Mouse (Mus musculus) lung, postnatal 0 days (tissue): Measurements from ENCODE around the gene B130006D01Rik. TPM values are rescaled to one million over a fixed set of nuclear protein-coding genes. Genes with fewer than 3 reads are reported as not detected.

Source experiments
- ATAC-seq: fragments of 200-750 bp; cut with Nextera tagmentation; 2 replicates; pipeline ENCODE4 v1.8.0; 2017; ENCODE audit warnings: moderate library complexity
- DNase-seq: peaks from one replicate; pipeline ENCODE4 v3.0.0-alpha.2; 2016; ENCODE audit warnings: low spot score
- H3K27ac ChIP-seq: fragments of 300-500 bp; sonication (generic); 2 replicates; pipeline ENCODE4 v1.5.1; 2014; ENCODE audit warnings: antibody characterized with exemption, mild to moderate bottlenecking, low read length, mixed read lengths
- H3K27me3 ChIP-seq: fragments of 300-500 bp; sonication (generic); replicated peaks from 2 replicates; pipeline ENCODE4 v1.6.1; 2014; ENCODE audit warnings: low read length, mixed read lengths; ENCODE audit not compliant: insufficient read depth
- H3K36me3 ChIP-seq: fragments of 300-500 bp; sonication (generic); 2 replicates; pipeline ENCODE4 v1.6.1; 2014; ENCODE audit warnings: low read length, mixed read lengths; ENCODE audit not compliant: insufficient read depth
- H3K4me1 ChIP-seq: fragments of 300-500 bp; sonication (generic); 2 replicates; pipeline ENCODE4 v1.6.1; 2014; ENCODE audit warnings: antibody characterized with exemption, low read depth, low read length, mixed read lengths; ENCODE audit not compliant: insufficient read depth
- H3K4me2 ChIP-seq: fragments of 300-500 bp; sonication (generic); replicated peaks from 2 replicates; pipeline ENCODE4 v1.6.1; 2014; ENCODE audit warnings: low read depth, mild to moderate bottlenecking, low read length, moderate library complexity, mixed read lengths
- H3K4me3 ChIP-seq: fragments of 300-500 bp; sonication (generic); 2 replicates; pipeline ENCODE4 v1.5.1; 2014; ENCODE audit warnings: low read depth, low read length
- H3K9ac ChIP-seq: fragments of 300-500 bp; sonication (generic); replicated peaks from 2 replicates; pipeline ENCODE4 v1.6.1; 2014; ENCODE audit warnings: low read depth, mild to moderate bottlenecking
- H3K9me3 ChIP-seq: fragments of 300-500 bp; sonication (generic); 2 replicates; pipeline ENCODE4 v1.6.1; 2016; ENCODE audit warnings: low read length, mixed read lengths
- CTCF ChIP-seq: IDR thresholded peaks from 2 replicates; pipeline ENCODE4 v1.5.1; 2016; ENCODE audit warnings: antibody characterized with exemption, mild to moderate bottlenecking
- EP300 ChIP-seq: IDR thresholded peaks from 2 replicates; pipeline ENCODE4 v1.6.1; 2016; ENCODE audit warnings: antibody characterized with exemption, mild to moderate bottlenecking, control low read depth
- WGBS: fragments of 180-500 bp; shearing (Covaris S2); extraction: QIAGEN DNeasy Blood & Tissue Kit; methylation state at CpG from one replicate; pipeline ENCODE4 v1.1.7; 2014; 5-methylcytosine and 5-hydroxymethylcytosine counted together
- polyA plus RNA-seq: library from polyadenylated mRNA; unstranded; fragments of >200 nt; fragmentation: Nextera tagmentation; extraction: Ambion mirVana; gene quantifications from 2 replicates; pipeline ENCODE4 v1.2.1, GENCODE M21; 2015

B130006D01Rik gene
- polyA plus RNA-seq, 1 experiment from 2014 or later, result 0.42 TPM

GRCm38 (mm10) chr11:95700778-95701739 lies 22.3 kb upstream of the B130006D01Rik start:
- H3K4me3 ChIP-seq, result no peak overlapping the region
- no peak overlapping the region for H3K9ac ChIP-seq
- DNase-seq (no peak), ATAC-seq (no peak)
- H3K27ac ChIP-seq, result no peak overlapping the region
- H3K27me3 ChIP-seq, result no peaks in the 10 kb centered on the region
- WGBS, result 85% methylated on average over 13 of the region's 13 CpGs
- no peak overlapping the region for H3K4me2 ChIP-seq
- no peaks in the 10 kb centered on the region for H3K4me1 ChIP-seq
- TF ChIP-seq EP300 (no peak), CTCF (no peak)
- no peaks in the 10 kb centered on the region for H3K36me3 ChIP-seq
- no peaks in the 10 kb centered on the region for H3K9me3 ChIP-seq

GRCm38 (mm10) chr11:95704032-95704969 lies 19.1 kb upstream of the B130006D01Rik start:
- H3K4me2 ChIP-seq, result no peak overlapping the region
- H3K27ac ChIP-seq, result no peak overlapping the region
- no peak overlapping the region for H3K9ac ChIP-seq
- 86% methylated on average over 12 of the region's 12 CpGs for WGBS
- ATAC-seq, result no peak
- no peaks in the 10 kb centered on the region for H3K36me3 ChIP-seq
- H3K4me3 ChIP-seq, result no peak overlapping the region
- no peaks in the 10 kb centered on the region for H3K9me3 ChIP-seq
- no peaks in the 10 kb centered on the region for H3K27me3 ChIP-seq
- no peaks in the 10 kb centered on the region for H3K4me1 ChIP-seq
- TF ChIP-seq CTCF (no peak), EP300 (no peak)
- DNase-seq, result no peak

GRCm38 (mm10) chr11:95704970-95705330 lies 18.4 kb upstream of the B130006D01Rik start:
- H3K27ac ChIP-seq, result no peak overlapping the region
- H3K4me2 ChIP-seq, result no peak overlapping the region
- H3K4me3 ChIP-seq, result no peak overlapping the region
- no peak for DNase-seq
- no peak for TF ChIP-seq EP300
- no peak for TF ChIP-seq CTCF
- H3K9ac ChIP-seq, result no peak overlapping the region
- no peaks in the 10 kb centered on the region for H3K4me1 ChIP-seq
- 65% methylated on average over 4 of the region's 4 CpGs for WGBS
- H3K36me3 ChIP-seq, result no peaks in the 10 kb centered on the region
- H3K9me3 ChIP-seq, result no peaks in the 10 kb centered on the region
- ATAC-seq, result no peak
- no peaks in the 10 kb centered on the region for H3K27me3 ChIP-seq

- Histone ChIP-seq H3K4me2 (no peak overlapping the region), H3K27me3 (no peaks in the 10 kb centered on the region), H3K4me1 (peaks cover 9% of the 10 kb centered on the region; the same call in 1 of the 2 replicates), H3K9ac (no peak overlapping the region), H3K4me3 (no peak overlapping the region), H3K27ac (no peak overlapping the region), H3K9me3 (no peaks in the 10 kb centered on the region), H3K36me3 (no peaks in the 10 kb centered on the region)
- DNase-seq, result no peak
- WGBS, result 87% methylated on average over 6 of the region's 6 CpGs
- TF ChIP-seq EP300 (no peak), CTCF (no peak)
- no peak for ATAC-seq
Measured at GRCm38 (mm10) chr11:95709534-95710040, 13.8 kb upstream of the B130006D01Rik start.

GRCm38 (mm10) chr11:95710478-95710877 lies 12.9 kb upstream of the B130006D01Rik start:
- TF ChIP-seq EP300 (no peak), CTCF (no peak)
- Histone ChIP-seq H3K27ac (no peak overlapping the region), H3K36me3 (no peaks in the 10 kb centered on the region), H3K27me3 (no peaks in the 10 kb centered on the region), H3K9ac (no peak overlapping the region), H3K4me2 (no peak overlapping the region), H3K9me3 (no peaks in the 10 kb centered on the region), H3K4me3 (no peak overlapping the region), H3K4me1 (peaks cover 12% of the 10 kb centered on the region; the same call in 1 of the 2 replicates)
- 83% methylated on average over 7 of the region's 7 CpGs for WGBS
- no peak for DNase-seq
- no peak for ATAC-seq
